Mouse (Mus musculus): ENCODE measurements around the gene Gpr33.

Gene Gpr33

DNA sequence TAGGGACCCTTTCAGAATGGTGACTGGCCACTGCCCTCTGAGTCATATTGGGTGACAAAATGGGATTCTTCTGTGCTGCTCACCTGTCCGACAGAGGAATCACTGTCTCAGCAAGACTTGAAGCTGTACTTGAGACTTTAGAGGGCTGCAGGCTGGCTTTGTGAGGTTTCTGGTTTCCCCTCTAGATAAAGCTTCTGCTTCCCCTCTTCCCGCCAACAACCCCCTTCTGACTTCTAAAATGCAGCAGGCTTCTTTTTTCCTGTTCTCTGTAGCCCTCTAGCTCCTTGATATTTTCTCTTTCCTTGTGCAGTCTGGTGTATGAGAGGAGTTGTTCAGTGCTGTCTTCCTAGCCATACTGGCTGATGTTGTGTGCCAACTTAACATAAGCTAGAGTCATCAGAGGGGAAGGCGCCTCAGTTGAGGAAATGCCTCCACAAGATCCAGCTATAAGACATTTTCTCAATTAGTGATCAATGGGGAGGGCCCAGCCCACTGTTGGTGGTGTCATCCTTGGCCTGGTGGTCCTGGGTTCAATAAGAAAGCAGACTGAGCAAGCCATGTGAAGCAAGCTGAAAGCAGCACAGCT is 42.6 kb downstream of the Gpr33 start:
- no peak for DNase-seq (ENCODE audit: low spot score in 2 of 2)

DNA sequence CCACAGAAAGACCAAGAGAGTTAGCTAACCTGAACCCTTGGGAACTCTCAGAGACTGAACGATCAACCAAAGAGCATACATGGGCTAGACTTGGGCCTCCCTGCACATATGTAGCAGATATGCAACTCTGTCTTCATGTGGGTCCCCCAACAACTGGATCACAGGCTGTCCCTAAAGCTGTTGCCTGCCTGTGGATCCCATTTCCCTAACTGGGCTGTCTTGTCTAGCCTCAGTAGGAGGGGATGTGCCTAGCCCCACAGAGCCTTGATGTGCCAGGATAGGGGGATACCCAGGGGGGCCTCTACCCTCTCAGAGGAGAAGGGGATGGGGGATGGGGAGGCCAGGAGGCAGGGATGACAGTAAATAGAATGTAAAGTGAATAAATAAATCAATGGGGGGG is 44.2 kb downstream of the Gpr33 start:
- no peak for DNase-seq (ENCODE audit: low spot score in 2 of 2)

DNA sequence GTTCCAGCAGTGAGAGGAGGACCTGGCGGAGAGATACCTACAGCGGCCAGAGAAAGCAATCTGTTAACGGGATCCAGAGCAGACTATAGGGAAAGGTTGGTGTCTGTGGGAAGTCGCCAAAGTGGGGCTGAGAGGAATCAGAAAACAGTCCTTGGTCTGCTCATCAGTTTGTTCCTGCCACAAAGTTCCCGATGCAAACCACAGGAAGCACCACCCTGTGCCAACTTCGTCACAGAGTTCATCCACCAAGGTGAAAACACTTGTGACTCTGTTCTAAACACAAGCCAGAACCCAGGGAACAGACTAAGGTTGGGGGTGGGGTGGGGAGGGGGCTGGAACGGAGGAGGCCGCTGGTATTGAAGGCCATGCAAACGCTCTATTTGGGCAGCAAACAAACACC is 51.3 kb downstream of the Gpr33 start:
- no peak for DNase-seq (ENCODE audit: low spot score in 2 of 2)

DNA sequence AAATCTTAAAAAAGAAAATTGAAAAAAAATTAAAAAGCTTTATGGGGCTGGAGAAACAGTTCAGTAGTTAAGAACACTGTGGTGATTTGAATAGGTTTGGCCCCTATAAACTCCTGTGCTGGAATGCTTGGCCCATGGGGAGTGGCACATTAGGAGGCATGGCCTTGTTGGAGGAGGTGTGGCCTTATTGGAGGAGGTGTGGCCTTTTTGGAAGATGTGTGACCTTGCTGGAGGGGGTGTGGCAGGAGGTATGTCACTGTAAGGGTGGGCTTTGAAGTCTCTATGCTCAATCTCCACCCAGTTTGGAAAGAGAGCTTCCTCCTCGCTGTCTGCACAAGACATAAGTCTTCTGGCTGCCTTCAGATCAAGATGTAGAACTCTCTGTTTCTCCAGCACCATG is 53.5 kb downstream of the Gpr33 start:
- DNase-seq (ENCODE audit: low spot score in 2 of 2) = no peak

Measured in left cerebral cortex, adult 9 months (tissue).